In the genomic region with DNA sequence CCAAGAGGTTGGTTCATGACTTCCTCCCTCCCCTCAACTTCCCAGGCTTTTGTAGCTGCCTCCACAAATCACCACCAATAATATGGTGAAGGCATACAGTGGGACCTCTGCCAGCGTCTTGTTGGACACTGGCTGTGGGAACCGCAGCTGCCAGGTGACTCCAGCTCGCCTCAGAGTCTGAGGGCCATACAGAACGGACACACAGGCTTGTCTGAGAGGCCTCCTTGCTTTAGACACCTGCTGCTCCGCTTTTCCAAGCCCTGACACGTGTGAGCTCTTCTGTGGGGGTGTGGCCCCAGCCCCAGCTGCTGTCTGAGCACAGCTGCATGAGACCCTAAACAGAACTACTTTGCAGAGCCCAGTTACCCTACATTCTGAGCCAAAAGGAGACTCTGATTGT, we compare ENCODE assay signal across 9 mouse cellular contexts.
DNase-seq lines count a peak whose midpoint lies in the region; ATAC-seq and TF ChIP-seq lines count a peak whose summit lies in the region.
"Had no signal": no experiment of that assay in that cellular context is flagged by ENCODE, and none has a peak within 500 bp of the region (broad histone marks: within the 10 kb centered on the region; RNA-seq: fewer than 3 reads in every experiment).

No protein-coding gene starts in this region.

- intact Hi-C loops in heart, adult 2 months (cut with DNase I): no loop called here

- no peak overlapping the region for H3K9ac ChIP-seq in heart, embryonic 15.5 days
- no peak overlapping the region for H3K9ac ChIP-seq in heart, adult 2 months (ENCODE audit: low read depth, low read length)
- H3K9ac ChIP-seq in hindbrain, embryonic 12.5 days: no peak overlapping the region
- H3K9ac ChIP-seq in midbrain, embryonic 14.5 days (replicated peaks; ENCODE audit: low read length): no peak overlapping the region
- H3K9ac ChIP-seq: midbrain, embryonic 12.5 days had no signal

- no peaks in the 10 kb centered on the region for H3K79me2 ChIP-seq in heart, adult 2 months (replicated peaks; ENCODE audit: control insufficient read depth, insufficient read depth, low read length)

- no peak for TF ChIP-seq EP300 in heart, adult 2 months (IDR thresholded peaks at IDR 0.05; ENCODE audit: insufficient read depth, low read depth, low read length)

- peaks cover 18% of the 10 kb centered on the region for H3K4me1 ChIP-seq in heart, embryonic 15.5 days (replicated peaks)
- peaks cover 1% of the 10 kb centered on the region; the same call in 1 of the 2 replicates for H3K4me1 ChIP-seq in heart, adult 2 months (ENCODE audit: control insufficient read depth, insufficient read depth, low read length)
- peaks cover 10% of the 10 kb centered on the region; the same call in 1 of the 2 replicates for H3K4me1 ChIP-seq in hindbrain, embryonic 12.5 days
- H3K4me1 ChIP-seq in midbrain, embryonic 14.5 days (ENCODE audit: control insufficient read depth, insufficient read depth, low read length): no peaks in the 10 kb centered on the region

- H3K27me3 ChIP-seq in heart, embryonic 15.5 days: no peaks in the 10 kb centered on the region
- no peaks in the 10 kb centered on the region for H3K27me3 ChIP-seq in heart, adult 2 months (ENCODE audit: control insufficient read depth, insufficient read depth, low read length)
- H3K27me3 ChIP-seq in hindbrain, embryonic 12.5 days: no peaks in the 10 kb centered on the region
- no peaks in the 10 kb centered on the region for H3K27me3 ChIP-seq in midbrain, embryonic 14.5 days (ENCODE audit: control insufficient read depth, insufficient read depth, low read length)
- H3K27me3 ChIP-seq: midbrain, embryonic 12.5 days had no signal

- no peak for ATAC-seq in heart, embryonic 15.5 days (replicated peaks; ENCODE audit: insufficient number of reproducible peaks, insufficient read depth, low FRiP score, low read depth)
- ATAC-seq in hindbrain, embryonic 12.5 days (ENCODE audit: low FRiP score): peak; percentile 33; the same call in 1 of the 2 replicates
- no peak for ATAC-seq in midbrain, embryonic 14.5 days (ENCODE audit: low FRiP score, low TSS enrichment)

- H3K9me3 ChIP-seq in heart, embryonic 15.5 days (replicated peaks): no peaks in the 10 kb centered on the region
- H3K9me3 ChIP-seq in hindbrain, embryonic 12.5 days (replicated peaks): no peaks in the 10 kb centered on the region
- H3K9me3 ChIP-seq in midbrain, embryonic 14.5 days (ENCODE audit: control insufficient read depth, low read length): no peaks in the 10 kb centered on the region
- H3K9me3 ChIP-seq: midbrain, embryonic 12.5 days had no signal

- TF ChIP-seq CTCF in heart, adult 2 months (IDR thresholded peaks at IDR 0.05): no peak

- DNase-seq in heart, adult 2 months: no peak
- peak; percentile 38 for DNase-seq in R1 (ENCODE audit: low read depth, low spot score)
- peak; percentile 40 for DNase-seq in midbrain, embryonic 14.5 days
- DNase-seq in testis, postnatal 14 days (ENCODE audit: low spot score): no peak
- DNase-seq in left cerebral cortex, adult 8-10 months (ENCODE audit: low spot score in 2 of 2): no peak
- no peak for DNase-seq in adrenal gland, postnatal 4 days (ENCODE audit: low spot score in 2 of 2)

- H3K27ac ChIP-seq in heart, embryonic 15.5 days: peak overlapping the region; percentile 23
- H3K27ac ChIP-seq in heart, adult 2 months: no peak overlapping the region
- peak overlapping the region; percentile 12; the same call in 1 of the 2 replicates for H3K27ac ChIP-seq in hindbrain, embryonic 12.5 days
- H3K27ac ChIP-seq in midbrain, embryonic 14.5 days (replicated peaks; ENCODE audit: low read depth, low read length): no peak overlapping the region
- H3K27ac ChIP-seq: midbrain, embryonic 12.5 days had no signal

- no peak overlapping the region for H3K4me2 ChIP-seq in heart, embryonic 15.5 days
- no peak overlapping the region for H3K4me2 ChIP-seq in hindbrain, embryonic 12.5 days (replicated peaks)
- H3K4me2 ChIP-seq in midbrain, embryonic 14.5 days (ENCODE audit: low read length): no peak overlapping the region
- H3K4me2 ChIP-seq: midbrain, embryonic 12.5 days had no signal

- no peak overlapping the region for H3K4me3 ChIP-seq in heart, embryonic 15.5 days
- H3K4me3 ChIP-seq in heart, adult 2 months: no peak overlapping the region
- no peak overlapping the region for H3K4me3 ChIP-seq in hindbrain, embryonic 12.5 days
- H3K4me3 ChIP-seq in midbrain, embryonic 14.5 days (replicated peaks; ENCODE audit: low read depth, low read length): no peak overlapping the region
- H3K4me3 ChIP-seq: midbrain, embryonic 12.5 days had no signal

- H3K36me3 ChIP-seq in heart, embryonic 15.5 days: peaks cover 5% of the 10 kb centered on the region; the same call in 1 of the 2 replicates
- no peaks in the 10 kb centered on the region for H3K36me3 ChIP-seq in heart, adult 2 months (ENCODE audit: control insufficient read depth, insufficient read depth, low read length)
- H3K36me3 ChIP-seq in hindbrain, embryonic 12.5 days: peaks cover 38% of the 10 kb centered on the region
- peaks cover 10% of the 10 kb centered on the region; the same call in 1 of the 2 replicates for H3K36me3 ChIP-seq in midbrain, embryonic 14.5 days (ENCODE audit: control insufficient read depth, insufficient read depth, low read length)

- TF ChIP-seq POLR2A in heart, adult 2 months (IDR thresholded peaks at IDR 0.05; ENCODE audit: insufficient read depth, low read depth, low read length): no peak

- WGBS in heart, embryonic 15.5 days: 39% methylated on average over 6 of the region's 6 CpGs
- 62% methylated on average over 6 of the region's 6 CpGs for whole genome bisulfite sequencing in heart, adult 2 months
- WGBS in hindbrain, embryonic 12.5 days: 53% methylated on average over 6 of the region's 6 CpGs
- 46% methylated on average over 6 of the region's 6 CpGs for WGBS in midbrain, embryonic 14.5 days

Comparison
In these comparisons a context has a peak if more than half of its experiments do, and no peak if none do; other contexts are left out.
1. H3K27ac ChIP-seq: peak in heart, embryonic 15.5 days (single experiment) and hindbrain, embryonic 12.5 days (single experiment); none in heart, adult 2 months (single experiment) and midbrain, embryonic 14.5 days (single experiment).
2. DNase-seq: peak in R1 (single experiment) and midbrain, embryonic 14.5 days (single experiment); none in heart, adult 2 months (0 of 2), testis, postnatal 14 days (single experiment), left cerebral cortex, adult 8-10 months (0 of 2) and adrenal gland, postnatal 4 days (0 of 2).